Mouse (Mus musculus) heart, postnatal 0 days (tissue): ENCODE measurements at regions not wholly inside any gene's neighbourhood (a gene's known extent, or its start where the extent isn't known, plus 50 kb on each side); places are given as distances from the start of the nearest gene placed in this dataset.

Experiments
- CTCF ChIP-seq: IDR thresholded peaks from 2 replicates; pipeline ENCODE4 v1.5.1; 2016; ENCODE audit warnings: antibody characterized with exemption, control low read depth, low read depth
- EP300 ChIP-seq: IDR thresholded peaks from 2 replicates; pipeline ENCODE4 v1.6.1; 2016; ENCODE audit warnings: antibody characterized with exemption, low read depth

DNA sequence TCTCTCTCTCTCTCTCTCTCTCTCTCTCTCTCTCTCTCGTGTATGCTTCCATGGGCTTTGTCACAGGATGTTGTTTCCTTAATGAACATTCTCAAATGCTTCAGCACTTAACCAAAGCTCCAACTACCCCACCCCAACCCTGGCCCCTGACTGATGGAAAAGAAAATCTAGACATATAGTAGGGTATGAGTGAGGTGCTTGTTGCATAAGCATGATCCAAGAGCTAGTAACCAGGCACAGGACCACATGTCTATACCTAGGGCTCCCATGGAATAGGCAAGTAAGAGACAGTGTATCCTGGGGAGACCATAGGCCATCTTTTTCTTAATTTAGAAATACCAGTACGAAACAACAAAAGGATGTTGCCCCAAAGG lies 538.9 kb downstream of the Fat4 start:
- no peak for TF ChIP-seq CTCF
- TF ChIP-seq EP300, result no peak
